Mouse (Mus musculus) ES-E14 (cell line): ENCODE measurements around the gene Vhl. TPM values are rescaled to one million over a fixed set of nuclear protein-coding genes. Genes with fewer than 3 reads are reported as not detected.

Experiments used
- DNase-seq: peaks from one replicate; pipeline ENCODE4 v3.0.0-alpha.2; 2013; ENCODE audit warnings: low read depth, low spot score
- H3K27ac ChIP-seq: 2 replicates; pipeline ENCODE4 v1.5.1; 2012; ENCODE audit warnings: low read depth, mild to moderate bottlenecking, low read length, moderate library complexity, mixed read lengths; ENCODE audit not compliant: poor library complexity, insufficient read depth, severe bottlenecking
- H3K36me3 ChIP-seq: 2 replicates; pipeline ENCODE4 v1.6.1; 2012; ENCODE audit warnings: mild to moderate bottlenecking, low read length, moderate library complexity, mixed read lengths; ENCODE audit not compliant: control insufficient read depth, poor library complexity, insufficient read depth, severe bottlenecking
- H3K4me1 ChIP-seq, 2 experiments: fragments of 150-350 bp in 1 of 2; sonication (generic) in 1 of 2; 2 replicates each; pipeline ENCODE4 v1.6.1; 2012; ENCODE audit warnings: low read length in 2 of 2, mild to moderate bottlenecking in 1 of 2, mixed read lengths in 1 of 2; ENCODE audit not compliant: control insufficient read depth in 2 of 2, insufficient read depth in 2 of 2, poor library complexity in 1 of 2
- H3K4me3 ChIP-seq, 2 experiments: fragments of 150-350 bp in 1 of 2; sonication (generic) in 1 of 2; 2 replicates each; pipeline ENCODE4 v1.5.1; 2012; ENCODE audit warnings: low read length in 2 of 2, low read depth in 1 of 2, mild to moderate bottlenecking in 1 of 2, mixed read lengths in 1 of 2; ENCODE audit not compliant: insufficient read depth in 1 of 2, poor library complexity in 1 of 2, severe bottlenecking in 1 of 2
- H3K9ac ChIP-seq: 2 replicates; pipeline ENCODE4 v1.6.1; 2012; ENCODE audit warnings: low read depth, mild to moderate bottlenecking, low read length, mixed read lengths; ENCODE audit not compliant: poor library complexity, insufficient read depth, severe bottlenecking
- H3K9me3 ChIP-seq: fragments of 150-350 bp; sonication (generic); 2 replicates; pipeline ENCODE4 v1.6.1; 2012; ENCODE audit warnings: low read depth, mild to moderate bottlenecking, low read length; ENCODE audit not compliant: control insufficient read depth, insufficient read depth
- CHD2 ChIP-seq: IDR thresholded peaks from 2 replicates; pipeline ENCODE4 v1.6.1; 2014; ENCODE audit warnings: mild to moderate bottlenecking, low read depth, low read length, inconsistent platforms
- HCFC1 ChIP-seq: IDR thresholded peaks from 2 replicates; pipeline ENCODE4 v1.6.1; 2012; ENCODE audit warnings: low read length, inconsistent platforms, borderline replicate concordance; ENCODE audit not compliant: insufficient read depth
- MAFK ChIP-seq: IDR thresholded peaks from 2 replicates; pipeline ENCODE4 v1.6.1; 2014; ENCODE audit warnings: mild to moderate bottlenecking, low read depth, low read length, inconsistent platforms; ENCODE audit not compliant: insufficient read depth
- ZC3H11A ChIP-seq: IDR thresholded peaks from 2 replicates; pipeline ENCODE4 v1.6.1; 2012; ENCODE audit warnings: low read depth, mild to moderate bottlenecking, inconsistent platforms, low read length, borderline replicate concordance
- ZNF384 ChIP-seq: IDR thresholded peaks from 2 replicates; pipeline ENCODE4 v1.6.1; 2012; ENCODE audit warnings: low read depth, low read length, inconsistent platforms
- in situ Hi-C, 2 experiments: fragments of 600-800 bp; cut with MboI; formaldehyde crosslinking; loops; one replicate each; pipeline ENCODE4 v1.15.1; 2025; ENCODE audit warnings: low sequenced_read_pairs in 2 of 2, inconsistent platforms in 1 of 2; ENCODE audit not compliant: unreplicated experiment in 2 of 2
- total RNA-seq: library from RNA; depleted of rRNA; stranded (reverse); fragments of 300-350 nt; gene quantifications from 2 replicates; pipeline ENCODE4 v1.2.3, GENCODE M21; 2012

Gene Vhl
- total RNA-seq, 1 experiment = 13.9 TPM

DNA sequence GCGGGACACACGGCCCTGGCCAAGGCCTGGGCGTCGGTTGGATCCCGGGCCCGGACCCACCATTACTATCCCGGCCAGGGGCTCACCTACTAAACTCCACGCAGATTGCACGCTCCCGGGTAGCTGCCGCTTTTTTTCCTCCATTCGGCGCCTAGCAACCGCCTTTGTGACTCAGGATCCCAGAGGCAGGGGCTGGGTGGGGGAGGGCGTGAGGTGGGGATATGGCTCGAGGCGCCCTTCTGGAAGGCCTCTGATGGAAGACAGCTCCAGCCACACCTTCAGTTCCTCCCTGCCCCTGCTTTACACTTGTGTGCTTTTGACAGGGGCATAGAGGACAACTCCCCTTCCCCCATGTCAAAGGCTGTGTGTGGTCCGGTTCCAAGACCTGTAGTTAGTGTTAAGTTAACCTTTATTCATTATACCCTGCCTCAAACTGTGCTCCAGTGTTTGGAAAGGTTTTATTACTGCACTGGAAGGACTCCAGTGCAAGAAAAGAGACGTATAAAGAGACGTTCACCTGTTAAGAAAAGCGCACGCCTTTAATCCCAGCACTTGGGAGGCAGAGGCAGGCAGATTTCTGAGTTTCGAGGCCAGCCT, 23.1 kb upstream of the Vhl start, which contains the start of gene Fancd2os:
Fancd2os (minus strand) TSS at position 173 of the 597 bp plus-strand sequence.
- peak within 1 kb of the TSS; percentile 14 to 41; a peak in 2 of 4 replicates for H3K4me3 ChIP-seq
- peak within 1 kb of the TSS; percentile 70; the same call in 1 of the 2 replicates for H3K27ac ChIP-seq

DNA sequence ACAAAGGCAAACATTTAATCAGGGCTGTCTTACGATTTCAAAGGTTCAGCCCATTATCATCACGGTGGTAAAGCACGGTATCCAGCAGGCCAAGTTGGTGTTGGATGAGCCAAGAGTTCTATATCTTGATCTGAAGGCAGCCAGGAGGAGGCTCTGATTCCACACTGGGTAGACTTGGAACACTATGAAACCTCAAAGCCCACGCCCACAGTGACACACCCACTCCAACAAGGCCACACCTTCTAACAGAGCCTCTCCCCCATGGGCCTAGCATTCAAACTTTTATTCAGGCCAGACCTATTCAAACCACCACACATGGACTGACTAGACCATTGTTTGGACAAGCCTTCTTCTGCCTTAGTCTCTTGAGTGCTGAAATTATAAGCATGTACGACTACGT, 20.9 kb upstream of the Vhl start:
- no peak overlapping the region for H3K4me3 ChIP-seq
- TF ChIP-seq HCFC1 = no peak
- no peak for TF ChIP-seq MAFK
- no peak for TF ChIP-seq CHD2
- no peak for TF ChIP-seq ZNF384
- TF ChIP-seq ZC3H11A = no peak
- in situ Hi-C loops = no loop called here
- no peak for DNase-seq
- no peak overlapping the region; the same call in 1 of the 2 replicates for H3K27ac ChIP-seq
- 0 out of 2 replicates have a peak, but pooled peaks cover 2% of the 10 kb centered on the region for H3K36me3 ChIP-seq
- H3K9me3 ChIP-seq = no peaks in the 10 kb centered on the region
- H3K9ac ChIP-seq = no peak overlapping the region; the same call in 1 of the 2 replicates
- H3K4me1 ChIP-seq = peaks cover 0 to 8% of the 10 kb centered on the region in 2 experiments; a peak in 2 of 4 replicates

More for the DNA sequence above, 23.1 kb upstream of the Vhl start, which contains the start of gene Fancd2os:
- DNase-seq = peak; percentile 74
- Histone ChIP-seq H3K9me3 (no peaks in the 10 kb centered on the region), H3K36me3 (peaks cover 13% of the 10 kb centered on the region), H3K9ac (peak within 1 kb of the TSS; percentile 27; the same call in 1 of the 2 replicates), H3K4me1 (peaks cover 0 to 8% of the 10 kb centered on the region in 2 experiments; a peak in 2 of 4 replicates)
- in situ Hi-C loops = no loop called here
- TF ChIP-seq MAFK (no peak), ZC3H11A (no peak), ZNF384 (no peak), CHD2 (no peak), HCFC1 (no peak)

DNA sequence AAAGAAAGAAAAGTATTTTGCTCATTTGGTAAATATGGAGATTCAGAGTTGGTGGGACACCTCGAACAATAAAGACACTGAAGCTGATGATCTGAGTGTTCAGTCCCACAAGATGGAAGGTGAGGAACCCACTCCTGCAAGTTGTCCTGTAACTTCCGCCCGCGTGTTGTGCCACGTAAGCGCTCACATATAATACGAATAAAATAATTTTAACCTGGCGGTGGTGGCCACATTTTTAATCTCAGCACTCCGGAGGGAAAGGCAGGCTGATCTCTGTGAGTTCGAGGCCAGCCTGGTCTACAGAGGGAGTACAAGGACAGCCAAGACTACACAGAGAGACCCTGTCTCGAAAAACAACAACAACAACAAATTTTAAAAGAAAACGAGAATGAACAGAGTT, 19.8 kb upstream of the Vhl start:
- Histone ChIP-seq H3K9me3 (no peaks in the 10 kb centered on the region), H3K4me3 (peak overlapping the region; percentile 84 to 92), H3K36me3 (no peaks in the 10 kb centered on the region), H3K9ac (peak overlapping the region; percentile 93; the same call in 1 of the 2 replicates), H3K27ac (no peak overlapping the region), H3K4me1 (peaks cover 0 to 10% of the 10 kb centered on the region in 2 experiments; a peak in 2 of 4 replicates)
- no peak for DNase-seq
- in situ Hi-C loops = no loop called here
- TF ChIP-seq ZNF384 (no peak), HCFC1 (no peak), CHD2 (no peak), ZC3H11A (no peak), MAFK (no peak)

DNA sequence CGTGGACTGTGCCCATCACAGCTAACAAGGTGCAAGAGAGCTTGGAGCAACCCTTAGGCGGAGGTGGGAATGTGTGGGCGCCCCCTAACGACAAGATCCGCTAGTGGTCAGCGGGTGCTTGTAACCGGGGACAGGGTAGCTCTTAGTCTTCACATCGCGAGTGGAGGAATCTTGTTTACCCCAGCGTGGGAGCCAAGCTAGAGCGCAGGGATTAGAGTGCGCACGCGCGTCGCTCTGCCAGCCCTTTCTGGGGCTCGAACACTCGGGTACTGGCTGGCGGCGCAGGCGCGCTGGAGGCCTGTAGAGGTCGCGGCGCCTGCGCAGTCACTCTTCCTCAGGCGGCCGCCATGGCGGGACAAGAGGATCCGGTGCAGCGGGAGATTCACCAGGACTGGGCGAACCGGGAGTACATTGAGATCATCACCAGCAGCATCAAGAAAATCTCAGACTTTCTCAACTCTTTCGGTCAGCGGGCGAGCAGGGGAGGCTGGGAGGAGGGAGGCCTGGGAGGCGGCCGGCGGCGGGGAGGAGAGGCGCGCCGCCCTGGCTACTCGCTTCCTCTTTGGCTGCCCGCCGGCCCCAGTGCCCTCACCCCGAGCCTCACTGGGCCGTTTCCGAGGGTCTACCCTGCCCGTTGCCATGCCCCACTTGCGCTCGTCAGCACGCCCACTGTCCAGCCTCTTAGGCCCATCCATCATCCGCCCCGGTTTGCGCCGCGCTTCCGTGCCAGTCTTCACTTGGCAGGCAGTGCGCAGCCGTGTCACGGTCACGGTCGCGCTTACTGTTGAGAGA, 19.1 kb upstream of the Vhl start, which contains the start of gene Brk1:
Brk1 (plus strand) TSS at position 341 of the 792 bp plus-strand sequence.
- peak; percentile 81 for DNase-seq
- H3K36me3 ChIP-seq = 0 out of 2 replicates have a peak, but pooled peaks cover 2% of the 10 kb centered on the region
- H3K4me3 ChIP-seq = peak within 1 kb of the TSS; percentile 84 to 92
- H3K4me1 ChIP-seq = peaks cover 0 to 9% of the 10 kb centered on the region in 2 experiments; a peak in 2 of 4 replicates
- no peaks in the 10 kb centered on the region for H3K9me3 ChIP-seq
- in situ Hi-C loops = no loop called here
- H3K27ac ChIP-seq = peak within 1 kb of the TSS; percentile 20; the same call in 1 of the 2 replicates
- H3K9ac ChIP-seq = peak within 1 kb of the TSS; percentile 93
- TF ChIP-seq ZNF384 (no peak), CHD2 (no peak), MAFK (no peak), HCFC1 (0 out of 2 replicates have a peak, but pooled peaks have one; percentile 29)
